ENCODE assay signal across 20 mouse cellular contexts in the genomic region with DNA sequence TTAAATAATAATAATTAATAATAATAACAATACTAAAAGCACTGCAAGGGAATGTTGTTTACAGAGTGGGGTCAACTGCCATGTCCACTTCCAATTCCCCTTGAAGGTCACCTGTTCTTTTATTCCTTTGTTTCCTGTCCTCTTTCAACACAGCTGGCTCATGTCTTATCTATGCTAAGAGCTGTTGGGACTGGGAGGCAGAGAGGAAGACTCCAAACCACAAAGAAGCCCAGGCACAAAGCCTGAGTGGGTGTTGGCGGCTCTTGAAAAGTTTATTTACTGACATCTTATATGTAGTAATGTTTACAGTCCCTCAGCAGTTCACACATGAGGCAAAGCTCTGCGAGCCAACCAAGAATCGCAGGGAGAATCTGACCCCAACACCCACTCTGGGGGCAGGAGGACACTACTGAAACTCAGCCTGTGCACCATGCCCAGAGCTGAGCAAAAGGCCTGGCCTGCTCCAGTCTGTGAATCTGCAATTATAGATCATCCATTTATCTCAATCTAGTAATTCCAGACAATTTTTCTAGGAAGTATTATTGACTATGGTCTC. TPM values are rescaled to one million over a fixed set of nuclear protein-coding genes. Genes with fewer than 3 reads are reported as not detected.
"Had no signal": no experiment of that assay in that cellular context is flagged by ENCODE, and none has a peak within 500 bp of the region (broad histone marks: within the 10 kb centered on the region; RNA-seq: fewer than 3 reads in every experiment).

No protein-coding gene starts in this region.

- ATAC-seq: intestine, embryonic 15.5 days; midbrain, embryonic 16.5 days had no signal

- H3K27me3 ChIP-seq: intestine, embryonic 15.5 days; limb, embryonic 15.5 days; midbrain, embryonic 12.5 days; neural tube, embryonic 13.5 days had no signal

- H3K36me3 ChIP-seq: intestine, embryonic 15.5 days; limb, embryonic 15.5 days; midbrain, embryonic 12.5 days; neural tube, embryonic 13.5 days had no signal

- H3K9ac ChIP-seq: intestine, embryonic 15.5 days; limb, embryonic 15.5 days; lung, embryonic 14.5 days; midbrain, embryonic 12.5 days; neural tube, embryonic 13.5 days had no signal

- H3K9me3 ChIP-seq: intestine, embryonic 15.5 days; limb, embryonic 15.5 days; midbrain, embryonic 12.5 days had no signal

- H3K4me3 ChIP-seq: intestine, embryonic 15.5 days; left cerebral cortex, adult 2 months; limb, embryonic 15.5 days; midbrain, embryonic 12.5 days; neural tube, embryonic 13.5 days had no signal

- H3K27ac ChIP-seq: intestine, embryonic 15.5 days; left cerebral cortex, adult 2 months; limb, embryonic 15.5 days; midbrain, embryonic 12.5 days; neural tube, embryonic 13.5 days had no signal

- H3K4me1 ChIP-seq: intestine, embryonic 15.5 days; limb, embryonic 15.5 days; midbrain, embryonic 12.5 days; neural tube, embryonic 13.5 days had no signal

- H3K4me2 ChIP-seq: intestine, embryonic 15.5 days; limb, embryonic 15.5 days; lung, embryonic 14.5 days; midbrain, embryonic 12.5 days; neural tube, embryonic 13.5 days had no signal

- DNase-seq: kidney, adult 18-20 months; kidney, postnatal 10 days; lung, embryonic 14.5 days; retina, postnatal 1 day; right cerebral cortex, postnatal 14 days; thymus, postnatal 4 days had no signal

RNA-seq across cellular contexts. Expression of gene Gm10972, which starts 45.6 kb away (rescaled TPM):
- total RNA-seq: layer of hippocampus, postnatal 25 days; left cerebral cortex, adult 2 months; left cerebral cortex, postnatal 25 days had no signal
- polyA plus RNA-seq: intestine, embryonic 15.5 days; kidney, embryonic 14.5 days; large intestine, adult 2 months; limb, embryonic 11.5 days; limb, embryonic 15.5 days; lung, embryonic 14.5 days; midbrain, embryonic 12.5 days; midbrain, embryonic 16.5 days; neural tube, embryonic 13.5 days; spleen, adult 2 months; stomach, embryonic 16.5 days; thymus, postnatal 0 days had no signal
